Mouse (Mus musculus) E14TG2a.4 (cell line): ENCODE measurements around the gene Cox8b.

ENCODE experiments used
- CTCF ChIP-seq: conservative IDR thresholded peaks from 2 replicates; pipeline ENCODE4 v1.5.1; 2014; ENCODE audit warnings: low read length
- POU5F1 ChIP-seq: IDR thresholded peaks from 2 replicates; pipeline ENCODE4 v1.6.1; 2014; ENCODE audit warnings: low read length, borderline replicate concordance

DNA sequence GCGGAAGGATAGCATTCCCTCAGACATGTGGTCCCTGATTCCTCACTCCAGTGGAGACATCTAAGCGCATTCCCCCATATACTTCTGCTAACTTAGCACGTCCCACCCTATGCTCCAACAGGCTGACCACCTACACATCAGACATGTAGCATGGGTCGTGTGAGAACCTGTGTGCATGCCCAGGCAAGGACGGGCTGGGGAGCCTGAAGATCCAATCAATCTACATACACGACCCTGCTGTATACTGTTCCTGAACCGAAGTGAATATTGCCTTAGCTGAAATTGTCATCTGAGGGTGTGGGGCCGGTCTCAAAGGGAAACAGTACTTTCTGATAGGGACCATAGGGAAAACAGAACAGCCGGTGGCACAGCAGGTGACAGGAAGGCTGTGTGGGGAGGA lies 45.1 kb downstream of the Cox8b start:
- no peak for TF ChIP-seq CTCF
- no peak for TF ChIP-seq POU5F1
